ENCODE assay signal across 8 mouse cellular contexts in genomic region chr13:51777048-51777737, GRCm38 (mm10). TPM values are rescaled to one million over a fixed set of nuclear protein-coding genes. Genes with fewer than 3 reads are reported as not detected.
A peak's percentile ranks its signal among the peaks of the same experiment; 100 is the strongest.
DNase-seq lines count a peak whose midpoint lies in the region; ATAC-seq and TF ChIP-seq lines count a peak whose summit lies in the region.

No protein-coding gene starts in this region.

- H3K4me3 ChIP-seq in cerebellum, adult 2 months (replicated peaks; ENCODE audit: insufficient read depth, low read depth, low read length) = no peak overlapping the region
- H3K4me3 ChIP-seq in forebrain, postnatal 0 days (ENCODE audit: low read depth, low read length) = no peak overlapping the region
- no peak overlapping the region for H3K4me3 ChIP-seq in hindbrain, embryonic 10.5 days
- peak overlapping the region; percentile 22 for H3K4me3 ChIP-seq in layer of hippocampus, adult 2 months
- H3K4me3 ChIP-seq in stomach, embryonic 16.5 days (replicated peaks; ENCODE audit: low read length) = no peak overlapping the region

- no peak for TF ChIP-seq POLR2A in cerebellum, adult 2 months (IDR thresholded peaks at IDR 0.05; ENCODE audit: borderline replicate concordance, insufficient read depth, low read length)

- H3K36me3 ChIP-seq in forebrain, postnatal 0 days (ENCODE audit: insufficient read depth) = no peaks in the 10 kb centered on the region; the same call in 1 of the 2 replicates
- H3K36me3 ChIP-seq in hindbrain, embryonic 10.5 days = no peaks in the 10 kb centered on the region
- no peaks in the 10 kb centered on the region for H3K36me3 ChIP-seq in stomach, embryonic 16.5 days (ENCODE audit: control insufficient read depth, insufficient read depth, low read length)

- DNase-seq in frontal cortex, postnatal 25 days (ENCODE audit: low spot score in 2 of 2) = no peak
- DNase-seq in cerebellum, adult 2 months = peak; percentile 90 to 96
- DNase-seq in forebrain, postnatal 0 days = peak; percentile 84
- no peak for DNase-seq in hindbrain, embryonic 10.5 days (ENCODE audit: low spot score)
- peak; percentile 79 to 91 for DNase-seq in layer of hippocampus, adult 2 months (ENCODE audit: low spot score in 2 of 2)

- ATAC-seq in frontal cortex, adult (ENCODE audit: low TSS enrichment) = peak; percentile 58
- peak; percentile 87 for ATAC-seq in forebrain, postnatal 0 days
- peak; percentile 93 for ATAC-seq in megakaryocyte progenitor cell, adult 5-6 weeks (replicated peaks; ENCODE audit: poor library complexity)
- ATAC-seq in stomach, embryonic 16.5 days (ENCODE audit: insufficient read depth, low FRiP score) = peak; percentile 73; the same call in 1 of the 2 replicates

- H3K27ac ChIP-seq in cerebellum, adult 2 months (ENCODE audit: insufficient read depth, low read length) = peak overlapping the region; percentile 60
- peak overlapping the region; percentile 81 for H3K27ac ChIP-seq in forebrain, postnatal 0 days (ENCODE audit: low read depth, low read length)
- peak overlapping the region; percentile 69 for H3K27ac ChIP-seq in hindbrain, embryonic 10.5 days
- peak overlapping the region; percentile 94 for H3K27ac ChIP-seq in layer of hippocampus, adult 2 months
- 0 out of 2 replicates have a peak overlapping the region, but pooled peaks have one; percentile 19 for H3K27ac ChIP-seq in stomach, embryonic 16.5 days (ENCODE audit: low read length)

- 5% methylated on average over 11 of the region's 11 CpGs for WGBS in cerebellum, adult 2 months
- 8% methylated on average over 11 of the region's 11 CpGs for WGBS in forebrain, postnatal 0 days
- 13% methylated on average over 11 of the region's 11 CpGs for WGBS in hindbrain, embryonic 10.5 days
- WGBS in stomach, embryonic 16.5 days = 46% methylated on average over 11 of the region's 11 CpGs

- no peaks in the 10 kb centered on the region for H3K9me3 ChIP-seq in forebrain, postnatal 0 days (ENCODE audit: low read length)
- no peaks in the 10 kb centered on the region for H3K9me3 ChIP-seq in hindbrain, embryonic 10.5 days
- no peaks in the 10 kb centered on the region for H3K9me3 ChIP-seq in stomach, embryonic 16.5 days (replicated peaks; ENCODE audit: control insufficient read depth, low read length)

- no peak overlapping the region for H3K4me2 ChIP-seq in forebrain, postnatal 0 days (ENCODE audit: low read depth)
- H3K4me2 ChIP-seq in stomach, embryonic 16.5 days (ENCODE audit: low read depth, low read length) = no peak overlapping the region

- peaks cover 55% of the 10 kb centered on the region for H3K4me1 ChIP-seq in cerebellum, adult 2 months (ENCODE audit: control insufficient read depth, insufficient read depth, low read length)
- peaks cover 29% of the 10 kb centered on the region for H3K4me1 ChIP-seq in forebrain, postnatal 0 days (ENCODE audit: insufficient read depth)
- H3K4me1 ChIP-seq in hindbrain, embryonic 10.5 days (replicated peaks) = peaks cover 30% of the 10 kb centered on the region
- H3K4me1 ChIP-seq in stomach, embryonic 16.5 days (ENCODE audit: control insufficient read depth, insufficient read depth, low read length) = peaks cover 11% of the 10 kb centered on the region; the same call in 1 of the 2 replicates

- no peaks in the 10 kb centered on the region for H3K27me3 ChIP-seq in cerebellum, adult 2 months (ENCODE audit: control insufficient read depth, insufficient read depth, low read length)
- H3K27me3 ChIP-seq in forebrain, postnatal 0 days (ENCODE audit: insufficient read depth, low read length) = no peaks in the 10 kb centered on the region
- no peaks in the 10 kb centered on the region for H3K27me3 ChIP-seq in hindbrain, embryonic 10.5 days (ENCODE audit: insufficient read depth, poor library complexity, severe bottlenecking)
- H3K27me3 ChIP-seq in stomach, embryonic 16.5 days (ENCODE audit: control insufficient read depth, insufficient read depth, low read length) = no peaks in the 10 kb centered on the region

- TF ChIP-seq CTCF in cerebellum, adult 2 months (IDR thresholded peaks at IDR 0.05; ENCODE audit: borderline replicate concordance, insufficient read depth, low read depth, low read length) = no peak
- no peak for TF ChIP-seq CTCF in forebrain, postnatal 0 days (IDR thresholded peaks at IDR 0.05; ENCODE audit: low read depth)
- TF ChIP-seq CTCF in layer of hippocampus, adult 2 months (conservative IDR thresholded peaks at IDR 0.05) = no peak

- no peak overlapping the region for H3K9ac ChIP-seq in forebrain, postnatal 0 days
- H3K9ac ChIP-seq in stomach, embryonic 16.5 days (ENCODE audit: low read length) = no peak overlapping the region

RNA-seq across cellular contexts. Expression of gene Sema4d, which starts 16.4 kb away (rescaled TPM):
- polyA plus RNA-seq in cerebellum, adult 2 months (2012; rRNA removed) = 111 and 116 TPM in 2 replicates
- total RNA-seq in forebrain, postnatal 0 days (2014; rRNA removed) = 10.2 and 16.5 TPM in 2 replicates
- 9.8 and 14.2 TPM in 2 replicates for polyA plus RNA-seq in forebrain, postnatal 0 days (2015; fragmentation: Nextera tagmentation; extraction: Ambion mirVana)
- 5.9 and 7.5 TPM in 2 replicates for polyA plus RNA-seq in hindbrain, embryonic 10.5 days (2016; fragmentation: Nextera tagmentation; extraction: Ambion mirVana)
- 10 to 100 TPM; 76.3 to 83.9 TPM for total RNA-seq in layer of hippocampus, adult 2 months (2021)
- 25.4 and 27.1 TPM in 2 replicates for total RNA-seq in megakaryocyte progenitor cell, adult 5-6 weeks (2015)
- total RNA-seq in megakaryocyte progenitor cell, adult 5-6 weeks (2017) = 8.6 and 10.7 TPM in 2 replicates
- polyA plus RNA-seq in stomach, embryonic 16.5 days (2015; fragmentation: Nextera tagmentation; extraction: Ambion mirVana) = 11.5 and 14.1 TPM in 2 replicates

Comparison
In these comparisons a context has a peak if more than half of its experiments do, and no peak if none do; other contexts are left out.
1. DNase-seq: peak in cerebellum, adult 2 months (2 of 2), forebrain, postnatal 0 days (single experiment) and layer of hippocampus, adult 2 months (2 of 2); none in frontal cortex, postnatal 25 days (0 of 2) and hindbrain, embryonic 10.5 days (single experiment).
2. H3K27ac ChIP-seq: peak in every context shown above with its lines; median percentile 94 in layer of hippocampus, adult 2 months; 81 in forebrain, postnatal 0 days; 69 in hindbrain, embryonic 10.5 days; 60 in cerebellum, adult 2 months; 19 in stomach, embryonic 16.5 days.
3. Peak in every context shown above with its lines, with median percentiles within 50 percentile points of each other: ATAC-seq.